Mouse (Mus musculus) forebrain, postnatal 0 days (tissue): ENCODE measurements at regions not wholly inside any gene's neighbourhood (a gene's known extent, or its start where the extent isn't known, plus 50 kb on each side); places are given as distances from the start of the nearest gene placed in this dataset.

Source experiments
- ATAC-seq: fragments of 200-750 bp; cut with Nextera tagmentation; 2 replicates; pipeline ENCODE4 v1.8.0; 2017; ENCODE audit warnings: mild to moderate bottlenecking, moderate library complexity
- DNase-seq: peaks from one replicate; pipeline ENCODE4 v3.0.0-alpha.2; 2015
- H3K27ac ChIP-seq: fragments of 300-500 bp; sonication (generic); 2 replicates; pipeline ENCODE4 v1.5.1; 2014; ENCODE audit warnings: low read depth, mild to moderate bottlenecking, antibody characterized with exemption, low read length, moderate library complexity, mixed read lengths
- H3K27me3 ChIP-seq: fragments of 300-500 bp; sonication (generic); 2 replicates; pipeline ENCODE4 v1.6.1; 2014; ENCODE audit warnings: mild to moderate bottlenecking, low read length, mixed read lengths; ENCODE audit not compliant: insufficient read depth
- H3K36me3 ChIP-seq: fragments of 300-500 bp; sonication (generic); 2 replicates; pipeline ENCODE4 v1.6.1; 2014; ENCODE audit warnings: mild to moderate bottlenecking, moderate library complexity; ENCODE audit not compliant: insufficient read depth
- H3K4me1 ChIP-seq: fragments of 300-500 bp; sonication (generic); 2 replicates; pipeline ENCODE4 v1.6.1; 2014; ENCODE audit warnings: antibody characterized with exemption; ENCODE audit not compliant: insufficient read depth
- H3K4me2 ChIP-seq: fragments of 300-500 bp; sonication (generic); 2 replicates; pipeline ENCODE4 v1.6.1; 2014; ENCODE audit warnings: low read depth, mild to moderate bottlenecking, moderate library complexity
- H3K4me3 ChIP-seq: fragments of 300-500 bp; sonication (generic); 2 replicates; pipeline ENCODE4 v1.5.1; 2014; ENCODE audit warnings: low read depth, low read length, mixed read lengths
- H3K9ac ChIP-seq: fragments of 300-500 bp; sonication (generic); 2 replicates; pipeline ENCODE4 v1.6.1; 2014; ENCODE audit warnings: mild to moderate bottlenecking
- H3K9me3 ChIP-seq: fragments of 300-500 bp; sonication (generic); 2 replicates; pipeline ENCODE4 v1.6.1; 2016; ENCODE audit warnings: low read length
- CTCF ChIP-seq: sonication (generic); IDR thresholded peaks from 2 replicates; pipeline ENCODE4 v1.5.1; 2016; ENCODE audit warnings: antibody characterized with exemption, control low read depth, low read depth
- WGBS: fragments of 180-500 bp; shearing (Covaris S2); extraction: QIAGEN DNeasy Blood & Tissue Kit; methylation state at CpG from one replicate; pipeline ENCODE4 v1.1.7; 2014; 5-methylcytosine and 5-hydroxymethylcytosine counted together

DNA sequence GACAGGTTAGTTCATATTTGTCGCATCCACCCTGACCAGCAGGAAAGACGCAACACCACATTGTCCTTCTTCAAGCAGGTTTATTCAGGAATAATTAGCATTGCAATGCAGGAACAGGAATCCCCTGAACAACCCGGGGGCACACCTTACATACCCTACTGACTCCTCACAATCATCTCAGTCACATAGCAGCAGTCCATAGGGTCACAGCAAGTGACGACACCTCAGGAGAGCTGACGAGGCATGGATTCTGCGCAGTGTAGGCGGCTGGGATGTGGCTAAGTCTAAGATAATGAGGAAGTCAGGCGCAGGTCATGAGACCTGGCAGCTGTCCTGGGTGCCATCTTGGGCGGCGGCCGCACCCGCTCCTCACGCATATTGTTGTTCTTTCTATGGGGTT lies 518.8 kb upstream of the 1700008P02Rik start:
- WGBS = 94% methylated on average over 13 of the region's 13 CpGs
- no peak for ATAC-seq

DNA sequence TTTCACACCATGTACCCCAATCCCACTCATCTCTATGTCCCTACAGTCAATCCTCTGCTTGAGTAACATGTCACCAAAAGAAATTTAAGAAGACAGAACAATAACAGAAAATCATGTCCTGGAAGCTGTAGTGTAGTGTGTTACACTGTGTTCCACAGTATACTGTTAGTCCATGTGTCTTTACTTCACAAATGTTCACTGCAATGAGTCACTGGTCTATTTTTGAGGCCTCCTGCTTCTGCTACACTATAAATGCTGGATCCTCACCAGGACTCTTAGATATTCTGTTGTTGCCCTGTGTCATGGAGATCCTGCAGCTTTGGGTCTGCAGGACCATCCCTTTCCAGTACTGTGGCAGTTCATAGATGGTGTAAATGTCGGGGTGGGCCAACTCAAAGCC lies 514.5 kb upstream of the 1700008P02Rik start:
- no peak overlapping the region for H3K4me2 ChIP-seq
- H3K9ac ChIP-seq = no peak overlapping the region
- TF ChIP-seq CTCF = no peak
- H3K36me3 ChIP-seq = no peaks in the 10 kb centered on the region
- ATAC-seq = no peak
- H3K4me3 ChIP-seq = no peak overlapping the region
- H3K27ac ChIP-seq = no peak overlapping the region
- 70% methylated on average over 1 of the region's 1 CpGs for WGBS
- no peaks in the 10 kb centered on the region for H3K27me3 ChIP-seq
- no peaks in the 10 kb centered on the region for H3K9me3 ChIP-seq
- H3K4me1 ChIP-seq = no peaks in the 10 kb centered on the region
- no peak for DNase-seq

More for the DNA sequence above, 518.8 kb upstream of the 1700008P02Rik start:
- H3K36me3 ChIP-seq = no peaks in the 10 kb centered on the region
- no peak overlapping the region for H3K4me2 ChIP-seq
- H3K4me3 ChIP-seq = no peak overlapping the region
- H3K9me3 ChIP-seq = no peaks in the 10 kb centered on the region
- no peak for DNase-seq
- TF ChIP-seq CTCF = no peak
- no peak overlapping the region for H3K9ac ChIP-seq
- H3K27ac ChIP-seq = no peak overlapping the region
- no peaks in the 10 kb centered on the region for H3K4me1 ChIP-seq
- H3K27me3 ChIP-seq = no peaks in the 10 kb centered on the region
